Mouse (Mus musculus) embryo, embryonic 9.5 days (tissue): ENCODE data around the gene Gatad2a.
A peak's percentile ranks its signal among the peaks of the same experiment; 100 is the strongest.

ENCODE experiments used
- DNase-seq: peaks from one replicate; pipeline ENCODE4 v3.0.0-alpha.2; 2017; ENCODE audit errors: extremely low spot score

Gatad2a gene

GRCm38 (mm10) chr8:69874654-69875053 lies 121.5 kb downstream of the Gatad2a start:
- DNase-seq = no peak

- peak; percentile 68 for DNase-seq
These were observed 122.0 kb downstream of the Gatad2a start for GRCm38 (mm10) chr8:69874155-69874554.

GRCm38 (mm10) chr8:69870907-69871306 lies 125.3 kb downstream of the Gatad2a start:
- no peak for DNase-seq

GRCm38 (mm10) chr8:69870003-69870765 lies 126.0 kb downstream of the Gatad2a start:
- no peak for DNase-seq

- no peak for DNase-seq
These were observed 128.4 kb downstream of the Gatad2a start for GRCm38 (mm10) chr8:69867696-69868326.

GRCm38 (mm10) chr8:69864180-69864579 lies 132.0 kb downstream of the Gatad2a start:
- DNase-seq = no peak

- DNase-seq = no peak
These were observed 132.7 kb downstream of the Gatad2a start for GRCm38 (mm10) chr8:69863387-69864020.

- DNase-seq = no peak
These were observed 134.9 kb downstream of the Gatad2a start for GRCm38 (mm10) chr8:69861251-69861650.

- DNase-seq = no peak
These were observed 135.4 kb downstream of the Gatad2a start for GRCm38 (mm10) chr8:69860807-69861206.
